Mouse (Mus musculus): ENCODE results near the gene Pde8b. TPM values are rescaled to one million over a fixed set of nuclear protein-coding genes. Genes with fewer than 3 reads are reported as not detected.

Pde8b gene
- polyA plus RNA-seq, 1 experiment from 2014 or later = 6.6 TPM

DNA sequence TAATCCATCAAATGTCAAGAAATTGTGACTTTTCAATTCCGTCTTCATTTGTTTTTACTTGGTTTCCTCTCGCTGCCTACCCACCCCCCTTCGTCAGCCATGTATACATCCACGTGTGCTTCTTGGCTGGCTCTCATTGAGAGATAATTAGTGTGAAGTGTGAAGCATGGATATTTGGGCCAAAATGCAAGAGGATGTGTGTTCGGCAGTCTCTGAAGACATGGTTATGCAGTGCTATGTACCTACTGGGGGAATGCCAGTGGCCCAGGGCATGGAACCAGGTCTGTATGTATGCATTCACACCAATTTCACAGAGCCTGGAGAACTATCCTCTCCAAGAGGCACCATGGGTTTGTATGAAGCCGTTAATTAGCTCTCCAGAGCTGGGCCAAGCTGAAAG, 219.3 kb downstream of the Pde8b start:
- Histone ChIP-seq H3K9ac (no peak overlapping the region), H3K27me3 (no peaks in the 10 kb centered on the region), H3K4me1 (no peaks in the 10 kb centered on the region), H3K4me3 (no peak overlapping the region), H3K27ac (no peak overlapping the region), H3K9me3 (no peaks in the 10 kb centered on the region), H3K4me2 (no peak overlapping the region), H3K36me3 (no peaks in the 10 kb centered on the region)
- 87% methylated on average over 6 of the region's 6 CpGs for WGBS
- no peak for ATAC-seq (ENCODE audit: borderline replicate concordance, extremely low read depth, low FRiP score, low TSS enrichment)

DNA sequence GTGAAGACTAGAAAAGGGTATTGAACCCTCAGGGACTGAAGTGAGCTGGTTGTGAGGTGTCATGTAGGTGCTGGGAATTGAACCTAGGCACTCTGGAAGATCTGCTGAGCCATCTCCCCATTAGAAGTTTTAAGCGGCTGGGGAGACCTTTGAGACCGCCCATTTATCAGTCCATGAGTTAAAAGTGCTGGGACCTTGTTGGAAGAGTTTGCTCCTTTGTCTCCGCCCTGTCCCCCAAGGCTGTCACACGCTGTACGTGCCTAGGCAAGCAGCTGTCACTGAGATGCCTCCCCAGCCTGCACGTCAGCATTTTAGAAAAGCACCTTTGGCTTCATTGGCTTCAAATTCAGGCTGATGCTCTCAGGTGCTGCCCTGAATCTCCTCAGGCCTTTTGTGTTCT, 229.9 kb downstream of the Pde8b start:
- H3K9ac ChIP-seq = no peak overlapping the region
- no peak overlapping the region for H3K4me2 ChIP-seq
- H3K4me3 ChIP-seq = no peak overlapping the region
- H3K36me3 ChIP-seq = peaks cover 2% of the 10 kb centered on the region; the same call in 1 of the 2 replicates
- H3K27ac ChIP-seq = no peak overlapping the region
- H3K4me1 ChIP-seq = no peaks in the 10 kb centered on the region
- ATAC-seq (ENCODE audit: borderline replicate concordance, extremely low read depth, low FRiP score, low TSS enrichment) = no peak
- WGBS = 85% methylated on average over 6 of the region's 6 CpGs
- no peaks in the 10 kb centered on the region for H3K27me3 ChIP-seq
- H3K9me3 ChIP-seq = no peaks in the 10 kb centered on the region

DNA sequence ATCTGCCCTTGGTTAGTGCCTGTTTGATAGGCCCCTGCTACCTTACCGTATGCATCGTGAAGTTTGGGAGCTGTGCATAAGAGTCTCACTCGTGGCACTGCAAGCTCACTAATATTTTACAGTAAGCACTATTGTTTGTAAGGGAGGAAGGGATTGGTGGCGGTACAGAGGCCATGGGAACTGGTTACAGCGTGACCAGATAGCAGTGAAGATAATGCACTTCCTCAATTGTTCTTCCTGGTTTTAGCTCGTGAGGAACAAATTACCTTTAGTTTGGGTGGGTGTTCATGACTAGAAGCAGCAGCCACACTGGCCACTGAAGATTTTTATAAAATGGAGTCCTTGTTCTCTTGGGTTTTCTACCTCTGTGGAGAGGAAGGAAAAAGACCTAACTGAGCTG, 230.8 kb downstream of the Pde8b start:
- H3K27ac ChIP-seq = no peak overlapping the region

DNA sequence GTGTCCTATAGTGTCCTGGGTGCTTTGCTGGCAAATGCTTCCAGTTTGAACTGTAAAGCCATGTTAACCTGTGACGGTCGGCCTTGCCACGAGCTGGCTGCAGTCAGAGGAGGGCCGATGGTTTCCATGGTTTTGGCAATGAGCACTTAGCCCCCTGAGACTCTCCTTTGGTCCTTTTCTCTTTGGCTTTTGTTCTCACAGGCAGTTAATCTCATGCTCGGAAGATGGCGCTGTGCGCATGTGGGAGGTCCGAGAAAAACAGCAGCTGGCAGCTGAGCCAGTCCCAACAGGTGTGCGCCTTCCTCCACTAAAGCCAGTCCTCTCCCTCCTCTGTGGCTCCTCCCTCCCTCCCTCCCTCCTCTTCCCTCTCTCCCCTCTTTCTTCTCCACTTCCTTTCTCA, 232.2 kb downstream of the Pde8b start:
- Histone ChIP-seq H3K9me3 (no peaks in the 10 kb centered on the region), H3K4me3 (no peak overlapping the region), H3K27ac (no peak overlapping the region), H3K4me2 (no peak overlapping the region), H3K4me1 (no peaks in the 10 kb centered on the region), H3K9ac (no peak overlapping the region), H3K36me3 (peaks cover 2% of the 10 kb centered on the region; the same call in 1 of the 2 replicates), H3K27me3 (no peaks in the 10 kb centered on the region)
- peak; percentile 49; the same call in 1 of the 2 replicates for ATAC-seq (ENCODE audit: borderline replicate concordance, extremely low read depth, low FRiP score, low TSS enrichment)
- 5% methylated on average over 9 of the region's 9 CpGs for WGBS

More for the DNA sequence above, 230.8 kb downstream of the Pde8b start:
- H3K9ac ChIP-seq = no peak overlapping the region
- no peak for ATAC-seq (ENCODE audit: borderline replicate concordance, extremely low read depth, low FRiP score, low TSS enrichment)
- H3K4me3 ChIP-seq = no peak overlapping the region
- peaks cover 2% of the 10 kb centered on the region; the same call in 1 of the 2 replicates for H3K36me3 ChIP-seq
- no peak overlapping the region for H3K4me2 ChIP-seq
- H3K27me3 ChIP-seq = no peaks in the 10 kb centered on the region
- whole genome bisulfite sequencing = 72% methylated on average over 6 of the region's 6 CpGs
- H3K4me1 ChIP-seq = no peaks in the 10 kb centered on the region
- no peaks in the 10 kb centered on the region for H3K9me3 ChIP-seq

DNA sequence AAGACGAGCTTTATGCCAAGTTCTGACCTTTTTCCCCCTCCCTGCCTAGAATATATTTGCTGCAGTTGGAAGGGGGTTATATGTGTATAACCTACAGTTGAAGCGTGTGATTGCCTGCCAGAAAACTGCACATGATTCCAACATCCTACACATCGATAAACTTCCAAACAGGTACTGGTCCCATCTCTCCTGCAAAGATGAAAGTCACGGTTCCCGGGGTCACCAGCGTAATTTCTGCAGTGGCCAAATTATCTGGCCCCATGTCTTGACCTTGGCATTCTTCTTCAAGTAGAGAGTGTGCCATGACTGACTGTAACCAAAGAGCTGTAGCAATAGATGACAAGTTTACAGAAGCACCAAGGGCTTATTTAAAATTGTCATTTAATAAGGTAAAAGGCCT, 232.9 kb downstream of the Pde8b start:
- Histone ChIP-seq H3K9me3 (no peaks in the 10 kb centered on the region), H3K4me3 (no peak overlapping the region), H3K4me2 (no peak overlapping the region), H3K4me1 (no peaks in the 10 kb centered on the region), H3K27me3 (no peaks in the 10 kb centered on the region), H3K9ac (no peak overlapping the region), H3K36me3 (peaks cover 2% of the 10 kb centered on the region; the same call in 1 of the 2 replicates), H3K27ac (no peak overlapping the region)
- WGBS = 83% methylated on average over 6 of the region's 6 CpGs
- ATAC-seq (ENCODE audit: borderline replicate concordance, extremely low read depth, low FRiP score, low TSS enrichment) = no peak

DNA sequence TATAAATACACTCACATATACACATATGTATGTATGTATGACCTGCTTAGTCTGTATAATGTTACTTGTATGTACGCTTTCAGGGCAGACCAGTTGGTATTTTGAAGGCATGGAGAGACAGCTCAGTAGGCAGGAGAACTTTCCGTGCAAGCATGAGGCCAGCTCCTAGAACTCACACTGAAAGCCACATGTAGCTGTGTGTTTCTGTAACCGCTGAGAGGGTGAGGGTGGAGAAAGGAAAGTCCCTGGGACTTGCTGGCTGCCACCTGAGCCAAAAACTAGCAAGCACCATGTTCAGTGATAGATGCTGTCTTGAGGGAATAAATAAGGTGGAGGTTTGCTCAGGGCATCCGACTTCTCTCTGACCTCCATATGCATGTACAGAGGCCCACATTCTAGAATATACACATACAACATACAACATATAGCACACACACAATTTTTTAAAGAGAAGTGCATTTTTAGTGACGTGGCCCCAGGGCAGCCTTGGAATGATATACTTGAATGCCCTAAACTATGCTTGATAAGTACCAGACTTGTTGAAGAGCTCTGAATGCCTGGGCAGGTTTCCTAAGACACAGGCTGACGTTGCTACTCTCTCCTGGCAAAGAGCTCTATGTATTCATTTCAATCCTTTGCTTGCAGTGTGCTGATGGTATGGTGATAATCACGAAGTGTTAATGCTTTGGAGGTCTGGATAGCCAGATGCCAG, 238.4 kb downstream of the Pde8b start:
- WGBS = 83% methylated on average over 7 of the region's 7 CpGs
- H3K9me3 ChIP-seq = no peaks in the 10 kb centered on the region

DNA sequence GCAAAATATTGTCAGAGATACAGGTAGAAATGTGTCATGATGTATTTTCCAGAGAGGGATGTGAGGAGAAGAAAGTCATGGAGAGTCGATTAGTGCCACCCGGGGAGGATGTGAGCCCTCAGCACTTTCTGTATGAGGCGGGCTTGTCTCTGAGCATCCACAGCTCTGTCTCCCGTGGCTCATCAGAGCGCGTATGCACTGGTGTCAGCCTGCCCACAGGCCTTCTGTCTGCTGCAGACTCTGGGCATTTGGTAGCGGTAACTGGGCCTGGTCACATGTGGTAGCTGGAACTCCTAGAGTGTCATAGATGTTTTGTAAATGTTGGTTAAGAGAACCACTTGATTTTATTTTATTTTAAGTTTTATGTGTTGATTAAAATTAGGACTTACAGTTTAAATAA, 240.9 kb downstream of the Pde8b start:
- 85% methylated on average over 7 of the region's 7 CpGs for WGBS
- H3K9me3 ChIP-seq = no peaks in the 10 kb centered on the region
- ATAC-seq (ENCODE audit: borderline replicate concordance, extremely low read depth, low FRiP score, low TSS enrichment) = no peak
- no peaks in the 10 kb centered on the region for H3K36me3 ChIP-seq
- H3K4me1 ChIP-seq = no peaks in the 10 kb centered on the region
- no peak overlapping the region for H3K27ac ChIP-seq
- no peak overlapping the region for H3K4me2 ChIP-seq
- H3K27me3 ChIP-seq = no peaks in the 10 kb centered on the region
- no peak overlapping the region for H3K4me3 ChIP-seq
- no peak overlapping the region for H3K9ac ChIP-seq

More for the DNA sequence above, 238.4 kb downstream of the Pde8b start:
- Histone ChIP-seq H3K4me3 (no peak overlapping the region), H3K27ac (no peak overlapping the region), H3K9ac (no peak overlapping the region), H3K27me3 (no peaks in the 10 kb centered on the region), H3K4me1 (no peaks in the 10 kb centered on the region), H3K4me2 (no peak overlapping the region), H3K36me3 (no peaks in the 10 kb centered on the region)
- ATAC-seq (ENCODE audit: borderline replicate concordance, extremely low read depth, low FRiP score, low TSS enrichment) = no peak

DNA sequence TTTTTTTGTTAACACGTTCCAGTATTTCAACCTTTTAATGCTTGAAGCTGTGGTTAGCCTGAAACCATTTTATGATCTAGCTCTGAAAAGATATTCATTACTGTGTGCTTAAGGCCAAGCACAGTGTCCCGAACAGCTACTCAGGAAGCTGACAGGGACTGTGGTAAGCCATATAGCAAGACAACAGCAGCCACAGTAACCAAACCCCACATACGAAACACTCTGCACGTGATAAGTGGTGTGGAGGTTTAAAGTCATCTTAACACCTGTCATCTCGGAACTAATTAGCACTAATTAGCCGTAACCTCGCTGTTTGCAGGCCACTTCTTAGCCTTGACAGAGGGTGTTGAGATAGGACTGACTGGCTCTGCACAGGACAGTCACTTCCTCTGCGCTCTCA, 242.9 kb downstream of the Pde8b start:
- no peaks in the 10 kb centered on the region for H3K4me1 ChIP-seq
- no peaks in the 10 kb centered on the region for H3K9me3 ChIP-seq
- H3K9ac ChIP-seq = no peak overlapping the region
- no peak overlapping the region for H3K4me3 ChIP-seq
- no peak for ATAC-seq (ENCODE audit: borderline replicate concordance, extremely low read depth, low FRiP score, low TSS enrichment)
- WGBS = 77% methylated on average over 8 of the region's 8 CpGs
- H3K4me2 ChIP-seq = no peak overlapping the region
- no peaks in the 10 kb centered on the region for H3K27me3 ChIP-seq
- no peak overlapping the region for H3K27ac ChIP-seq
- no peaks in the 10 kb centered on the region for H3K36me3 ChIP-seq

DNA sequence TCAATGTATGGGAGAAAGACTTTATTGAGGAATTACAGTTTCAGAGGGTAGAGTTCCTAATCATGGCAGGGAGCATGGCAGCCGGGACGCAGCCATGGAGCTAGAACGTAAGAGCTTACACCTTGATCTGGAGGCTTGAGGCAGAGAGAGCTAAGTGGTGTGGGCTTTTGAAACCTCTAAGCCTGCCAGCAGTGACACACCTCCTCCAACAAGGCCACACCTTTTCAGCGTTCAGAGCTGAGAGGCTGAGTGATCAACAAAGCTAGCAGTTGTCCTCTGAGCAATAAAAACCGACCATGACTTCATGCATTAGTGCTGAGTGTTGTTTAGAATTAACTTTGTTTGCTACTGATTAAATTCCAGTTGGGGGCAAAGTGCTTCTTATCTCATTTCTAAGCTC, 259.6 kb downstream of the Pde8b start:
- WGBS = 43% methylated on average over 5 of the region's 5 CpGs

DNA sequence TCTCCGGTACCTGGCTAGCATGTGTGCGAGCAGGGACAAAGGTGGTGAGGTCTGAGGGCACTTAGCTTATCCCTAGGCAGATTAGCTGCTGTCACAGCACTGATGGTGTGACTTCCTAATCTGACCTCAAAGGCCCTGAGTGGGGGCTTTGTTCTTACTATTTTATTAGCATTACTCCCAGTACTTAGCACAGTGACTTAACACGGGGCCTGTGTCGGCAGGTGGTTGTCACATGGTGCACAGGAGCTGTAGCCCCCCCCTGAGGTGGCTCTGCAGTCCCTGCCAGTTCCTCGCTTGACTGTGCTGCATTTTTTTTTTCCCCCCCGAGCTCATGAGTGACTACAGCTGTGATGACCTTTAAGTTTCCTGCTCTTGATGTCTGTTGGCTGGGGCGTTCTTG, 271.1 kb downstream of the Pde8b start:
- H3K4me1 ChIP-seq = peaks cover 7% of the 10 kb centered on the region; the same call in 1 of the 2 replicates
- no peak for ATAC-seq (ENCODE audit: borderline replicate concordance, extremely low read depth, low FRiP score, low TSS enrichment)
- WGBS = 33% methylated on average over 7 of the region's 7 CpGs
- no peak overlapping the region for H3K9ac ChIP-seq
- no peak overlapping the region for H3K27ac ChIP-seq
- H3K36me3 ChIP-seq = no peaks in the 10 kb centered on the region
- H3K4me2 ChIP-seq = no peak overlapping the region
- no peaks in the 10 kb centered on the region for H3K27me3 ChIP-seq
- no peaks in the 10 kb centered on the region for H3K9me3 ChIP-seq
- no peak overlapping the region for H3K4me3 ChIP-seq

More for the DNA sequence above, 259.6 kb downstream of the Pde8b start:
- no peaks in the 10 kb centered on the region for H3K27me3 ChIP-seq
- H3K4me1 ChIP-seq = no peaks in the 10 kb centered on the region
- H3K9me3 ChIP-seq = no peaks in the 10 kb centered on the region
- H3K4me3 ChIP-seq = no peak overlapping the region
- no peak overlapping the region for H3K27ac ChIP-seq
- H3K9ac ChIP-seq = no peak overlapping the region
- no peaks in the 10 kb centered on the region for H3K36me3 ChIP-seq
- H3K4me2 ChIP-seq = no peak overlapping the region
- ATAC-seq (ENCODE audit: borderline replicate concordance, extremely low read depth, low FRiP score, low TSS enrichment) = no peak

DNA sequence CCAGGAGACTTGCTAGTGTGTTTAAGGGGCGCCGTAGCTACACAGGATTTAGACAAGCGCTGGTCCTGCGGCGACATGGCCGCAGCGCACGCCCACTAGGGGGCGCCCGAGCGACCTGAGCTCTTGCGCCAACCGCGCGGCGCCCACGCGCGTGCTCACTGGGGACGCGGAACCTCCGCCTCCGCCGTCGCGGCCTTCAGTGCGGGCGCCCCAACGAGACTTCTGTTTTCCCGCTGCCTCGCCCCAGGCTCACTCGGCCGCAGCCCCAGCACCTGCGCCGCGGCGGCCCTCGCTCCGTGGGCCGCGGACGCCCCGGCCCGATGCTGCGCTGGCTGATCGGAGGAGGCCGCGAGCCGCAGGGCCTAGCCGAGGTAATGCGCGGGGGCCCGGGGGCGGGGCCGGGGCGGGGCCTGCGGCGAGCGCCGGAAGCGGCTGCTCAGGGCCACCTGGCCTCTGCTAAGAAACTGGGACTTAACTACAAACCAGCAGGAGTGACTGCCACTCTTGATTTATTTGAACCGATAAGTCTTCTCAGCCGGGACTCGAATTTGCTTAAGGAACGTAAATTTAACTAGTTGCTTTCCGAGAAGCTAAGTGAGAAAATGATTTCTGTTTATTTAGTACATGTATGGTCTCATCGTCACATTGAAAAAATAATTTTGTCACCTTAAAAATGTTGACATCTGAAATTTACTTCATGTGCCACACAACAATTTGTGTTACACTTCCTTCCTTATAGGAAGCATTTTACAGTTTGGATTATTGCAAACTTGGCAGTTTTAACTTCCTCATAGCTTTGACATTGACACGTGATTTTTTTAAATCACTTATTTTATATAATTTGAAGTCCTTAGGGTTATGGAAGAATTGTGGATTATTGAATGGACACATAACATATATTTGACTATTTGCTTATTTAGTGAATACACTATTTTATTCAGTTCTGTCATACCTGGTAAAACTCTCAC, 273.6 kb downstream of the Pde8b start, which contains the start of gene Wdr41:
Wdr41 (plus strand) TSS at position 126 of the 968 bp plus-strand sequence.
- Histone ChIP-seq H3K9ac (peak within 1 kb of the TSS; percentile 97), H3K4me1 (peaks cover 7% of the 10 kb centered on the region; the same call in 1 of the 2 replicates), H3K4me3 (peak within 1 kb of the TSS; percentile 81), H3K27me3 (no peaks in the 10 kb centered on the region), H3K4me2 (peak within 1 kb of the TSS; percentile 56), H3K9me3 (no peaks in the 10 kb centered on the region), H3K36me3 (no peaks in the 10 kb centered on the region), H3K27ac (peak within 1 kb of the TSS; percentile 99)
- ATAC-seq (ENCODE audit: borderline replicate concordance, extremely low read depth, low FRiP score, low TSS enrichment) = peak; percentile 98
- 1% methylated on average over 67 of the region's 68 CpGs for WGBS

DNA sequence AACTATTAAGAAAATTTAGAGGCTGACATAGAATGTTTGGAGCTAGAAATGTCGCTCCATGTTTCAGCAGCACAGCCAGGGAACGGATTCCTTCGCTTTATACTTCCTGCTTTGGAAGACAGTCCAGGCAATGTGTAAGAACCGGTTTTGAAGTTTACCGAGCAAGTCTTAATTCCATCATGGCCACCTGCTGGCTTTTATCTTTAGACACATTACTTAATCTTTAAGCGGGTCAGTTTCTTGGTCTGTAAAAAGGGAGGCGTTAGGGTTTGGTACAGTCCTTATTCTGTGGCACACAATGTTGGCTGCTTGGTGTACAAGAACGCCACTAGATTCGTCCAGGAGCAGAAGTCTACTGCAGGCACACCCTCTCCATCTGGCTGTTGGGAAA, 274.3 kb downstream of the Pde8b start:
- 0 out of 2 replicates have a peak, but pooled peaks have one; percentile 4 for ATAC-seq (ENCODE audit: borderline replicate concordance, extremely low read depth, low FRiP score, low TSS enrichment)
- Histone ChIP-seq H3K27ac (peak overlapping the region; percentile 99), H3K36me3 (no peaks in the 10 kb centered on the region), H3K9ac (peak overlapping the region; percentile 97; the same call in 1 of the 2 replicates), H3K27me3 (no peaks in the 10 kb centered on the region), H3K4me3 (peak overlapping the region; percentile 81), H3K9me3 (no peaks in the 10 kb centered on the region), H3K4me2 (peak overlapping the region; percentile 56), H3K4me1 (peaks cover 7% of the 10 kb centered on the region; the same call in 1 of the 2 replicates)
- 11% methylated on average over 9 of the region's 9 CpGs for WGBS

Measured in lung, embryonic 15.5 days (tissue).